10 mouse cellular contexts compared by ENCODE assay signal in the genomic region with DNA sequence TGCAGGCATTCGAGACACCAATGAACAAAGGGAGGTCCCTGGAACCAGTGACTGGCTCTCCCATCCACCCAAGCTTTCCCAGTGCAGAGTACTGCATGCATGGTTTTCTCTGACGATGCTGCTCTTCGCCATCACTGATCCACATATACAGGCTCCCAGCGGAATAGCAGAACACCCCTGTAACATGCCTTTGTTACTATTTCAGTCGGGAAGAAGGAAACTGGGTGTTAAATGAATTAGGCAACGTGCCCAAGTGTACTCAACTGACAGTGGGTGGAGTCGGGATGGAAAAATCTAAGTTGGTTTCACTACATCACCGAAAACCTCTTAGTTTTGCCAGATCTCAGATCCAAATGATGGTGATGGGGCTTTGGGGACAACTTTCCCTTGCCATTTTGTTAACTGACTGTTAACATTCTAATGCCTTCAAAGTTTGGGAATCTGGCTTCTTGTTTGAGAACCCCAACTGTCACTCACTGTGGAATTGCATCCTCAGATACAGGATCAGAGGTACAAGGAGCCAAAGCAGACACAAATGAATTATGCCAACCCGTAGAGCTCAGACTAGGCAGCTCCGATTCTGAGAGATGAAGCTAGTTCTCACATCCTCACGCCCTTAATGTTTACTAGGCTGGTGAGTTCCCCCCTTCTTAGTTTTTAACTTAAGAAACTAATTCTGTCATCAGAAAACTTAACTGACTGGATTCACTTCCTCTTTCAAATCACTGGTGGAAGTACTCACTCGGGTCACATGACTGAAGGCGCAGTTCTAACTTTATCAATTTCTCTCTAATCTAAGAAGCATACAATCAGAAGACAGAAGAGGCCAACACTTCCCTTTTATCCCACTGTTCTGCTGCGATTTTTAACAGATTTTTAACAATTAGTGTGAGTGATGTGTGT.
DNase-seq lines count a peak whose midpoint lies in the region; ATAC-seq and TF ChIP-seq lines count a peak whose summit lies in the region.
"Had no signal": no experiment of that assay in that cellular context is flagged by ENCODE, and none has a peak within 500 bp of the region (broad histone marks: within the 10 kb centered on the region; RNA-seq: fewer than 3 reads in every experiment).

No protein-coding gene starts in this region.

- DNase-seq in heart, adult 2 months = peak in 1 of 2 experiments; percentile 30
- no peak for DNase-seq in heart, postnatal 25 days (ENCODE audit: low spot score)
- peak; percentile 11 for DNase-seq in 416B (ENCODE audit: low read depth)
- DNase-seq in lung, postnatal 10 days = peak; percentile 47
- no peak for DNase-seq in cerebellum, adult 9-10 months
- no peak for DNase-seq in retina, postnatal 1 day
- DNase-seq: cerebellum, postnatal 10 days had no signal

- TF ChIP-seq POLR2A in heart, adult 2 months (IDR thresholded peaks at IDR 0.05; ENCODE audit: insufficient read depth, low read depth, low read length) = no peak
- no peak for TF ChIP-seq POLR2A in bone marrow, adult 2 months (IDR thresholded peaks at IDR 0.05; ENCODE audit: borderline replicate concordance, control insufficient read depth, low read depth, low read length)

- peaks cover 5% of the 10 kb centered on the region for H3K4me1 ChIP-seq in heart, adult 2 months (ENCODE audit: control insufficient read depth, insufficient read depth, low read length)
- H3K4me1 ChIP-seq in bone marrow, adult 2 months (ENCODE audit: control insufficient read depth, insufficient read depth, low read length) = peaks cover 4% of the 10 kb centered on the region; the same call in 1 of the 2 replicates
- H3K4me1 ChIP-seq in intestine, embryonic 15.5 days (replicated peaks) = 0 out of 2 replicates have a peak, but pooled peaks cover 2% of the 10 kb centered on the region

- H3K9ac ChIP-seq in heart, adult 2 months (ENCODE audit: low read depth, low read length) = no peak overlapping the region
- no peak overlapping the region for H3K9ac ChIP-seq in intestine, embryonic 15.5 days
- H3K9ac ChIP-seq: liver, embryonic 14.5 days had no signal

- H3K36me3 ChIP-seq in heart, adult 2 months (ENCODE audit: control insufficient read depth, insufficient read depth, low read length) = no peaks in the 10 kb centered on the region
- no peaks in the 10 kb centered on the region for H3K36me3 ChIP-seq in intestine, embryonic 15.5 days

- 42% methylated on average over 14 of the region's 14 CpGs for WGBS in heart, adult 2 months
- WGBS in bone marrow, adult 2 months = 39% methylated on average over 14 of the region's 14 CpGs
- WGBS in intestine, embryonic 15.5 days = 79% methylated on average over 14 of the region's 14 CpGs

- TF ChIP-seq CTCF in heart, adult 2 months (IDR thresholded peaks at IDR 0.05) = no peak
- TF ChIP-seq CTCF in bone marrow, adult 2 months (IDR thresholded peaks at IDR 0.05; ENCODE audit: control insufficient read depth, insufficient read depth, low read length) = no peak

- no peak overlapping the region for H3K4me3 ChIP-seq in heart, adult 2 months
- no peak overlapping the region for H3K4me3 ChIP-seq in bone marrow, adult 2 months (replicated peaks; ENCODE audit: control insufficient read depth, low read depth, low read length)
- no peak overlapping the region for H3K4me3 ChIP-seq in intestine, embryonic 15.5 days (replicated peaks)

- no peaks in the 10 kb centered on the region for H3K79me2 ChIP-seq in heart, adult 2 months (replicated peaks; ENCODE audit: control insufficient read depth, insufficient read depth, low read length)

- peak overlapping the region; percentile 51 for H3K27ac ChIP-seq in heart, adult 2 months
- H3K27ac ChIP-seq in bone marrow, adult 2 months (ENCODE audit: control insufficient read depth, insufficient read depth, low read depth, low read length, poor library complexity) = peak overlapping the region; percentile 51
- no peak overlapping the region for H3K27ac ChIP-seq in intestine, embryonic 15.5 days
- H3K27ac ChIP-seq: liver, embryonic 14.5 days had no signal

- no peaks in the 10 kb centered on the region for H3K9me3 ChIP-seq in intestine, embryonic 15.5 days

- no peak for ATAC-seq in intestine, embryonic 15.5 days

- intact Hi-C loops in heart, adult 2 months (cut with DNase I) = no loop called here
- intact Hi-C loops in heart, postnatal 25 days (cut with DNase I) = no loop called here

- no peak overlapping the region for H3K4me2 ChIP-seq in intestine, embryonic 15.5 days (replicated peaks)

- H3K27me3 ChIP-seq in heart, adult 2 months (ENCODE audit: control insufficient read depth, insufficient read depth, low read length) = no peaks in the 10 kb centered on the region
- H3K27me3 ChIP-seq in intestine, embryonic 15.5 days (replicated peaks) = no peaks in the 10 kb centered on the region

- TF ChIP-seq EP300 in heart, adult 2 months (IDR thresholded peaks at IDR 0.05; ENCODE audit: insufficient read depth, low read depth, low read length) = no peak

Comparison
In these comparisons a context has a peak if more than half of its experiments do, and no peak if none do; other contexts are left out.
1. DNase-seq: peak in 416B (single experiment) and lung, postnatal 10 days (single experiment); none in heart, postnatal 25 days (single experiment), cerebellum, adult 9-10 months (single experiment) and retina, postnatal 1 day (single experiment).